Mouse (Mus musculus) kidney, embryonic 14.5 days (tissue): ENCODE data around the gene Bscl2. TPM values are rescaled to one million over a fixed set of nuclear protein-coding genes. Genes with fewer than 3 reads are reported as not detected.
A peak's percentile ranks its signal among the peaks of the same experiment; 100 is the strongest.

Source experiments
- ATAC-seq: fragments of 200-750 bp; cut with Nextera tagmentation; 2 replicates; pipeline ENCODE4 v1.8.0; 2017; ENCODE audit warnings: moderate number of reproducible peaks, mild to moderate bottlenecking, moderate TSS enrichment, moderate library complexity; ENCODE audit not compliant: low FRiP score, low TSS enrichment
- H3K27ac ChIP-seq: fragments of 300-500 bp; sonication (generic); 2 replicates; pipeline ENCODE4 v1.5.1; 2014; ENCODE audit warnings: low read depth, mild to moderate bottlenecking, low read length, moderate library complexity, mixed read lengths
- H3K27me3 ChIP-seq: fragments of 300-500 bp; sonication (generic); 2 replicates; pipeline ENCODE4 v1.6.1; 2014; ENCODE audit warnings: mild to moderate bottlenecking, low read length; ENCODE audit not compliant: control insufficient read depth, insufficient read depth
- H3K36me3 ChIP-seq: fragments of 300-500 bp; sonication (generic); 2 replicates; pipeline ENCODE4 v1.6.1; 2014; ENCODE audit warnings: low read length, mixed read lengths; ENCODE audit not compliant: control insufficient read depth, insufficient read depth
- H3K4me1 ChIP-seq: fragments of 300-500 bp; sonication (generic); 2 replicates; pipeline ENCODE4 v1.6.1; 2014; ENCODE audit warnings: low read length, mixed read lengths; ENCODE audit not compliant: control insufficient read depth, insufficient read depth
- H3K4me2 ChIP-seq: fragments of 300-500 bp; sonication (generic); replicated peaks from 2 replicates; pipeline ENCODE4 v1.6.1; 2014; ENCODE audit warnings: low read depth, mild to moderate bottlenecking, low read length
- H3K4me3 ChIP-seq: fragments of 300-500 bp; sonication (generic); 2 replicates; pipeline ENCODE4 v1.5.1; 2014; ENCODE audit warnings: mild to moderate bottlenecking, low read length
- H3K9ac ChIP-seq: fragments of 300-500 bp; sonication (generic); 2 replicates; pipeline ENCODE4 v1.6.1; 2014; ENCODE audit warnings: low read depth, mild to moderate bottlenecking, low read length, moderate library complexity
- H3K9me3 ChIP-seq: fragments of 300-500 bp; sonication (generic); 2 replicates; pipeline ENCODE4 v1.6.1; 2016; ENCODE audit warnings: low read length; ENCODE audit not compliant: control insufficient read depth
- WGBS: fragments of 180-500 bp; shearing (Covaris S2); extraction: QIAGEN DNeasy Blood & Tissue Kit; methylation state at CpG from one replicate; pipeline ENCODE4 v1.1.7; 2014; 5-methylcytosine and 5-hydroxymethylcytosine counted together
- polyA plus RNA-seq: library from polyadenylated mRNA; unstranded; fragments of >200 nt; fragmentation: Nextera tagmentation; extraction: Ambion mirVana; gene quantifications from 2 replicates; pipeline ENCODE4 v1.2.1, GENCODE M21; 2014

Gene Bscl2
- polyA plus RNA-seq, 1 experiment from 2014 or later, result 42.2 TPM

DNA sequence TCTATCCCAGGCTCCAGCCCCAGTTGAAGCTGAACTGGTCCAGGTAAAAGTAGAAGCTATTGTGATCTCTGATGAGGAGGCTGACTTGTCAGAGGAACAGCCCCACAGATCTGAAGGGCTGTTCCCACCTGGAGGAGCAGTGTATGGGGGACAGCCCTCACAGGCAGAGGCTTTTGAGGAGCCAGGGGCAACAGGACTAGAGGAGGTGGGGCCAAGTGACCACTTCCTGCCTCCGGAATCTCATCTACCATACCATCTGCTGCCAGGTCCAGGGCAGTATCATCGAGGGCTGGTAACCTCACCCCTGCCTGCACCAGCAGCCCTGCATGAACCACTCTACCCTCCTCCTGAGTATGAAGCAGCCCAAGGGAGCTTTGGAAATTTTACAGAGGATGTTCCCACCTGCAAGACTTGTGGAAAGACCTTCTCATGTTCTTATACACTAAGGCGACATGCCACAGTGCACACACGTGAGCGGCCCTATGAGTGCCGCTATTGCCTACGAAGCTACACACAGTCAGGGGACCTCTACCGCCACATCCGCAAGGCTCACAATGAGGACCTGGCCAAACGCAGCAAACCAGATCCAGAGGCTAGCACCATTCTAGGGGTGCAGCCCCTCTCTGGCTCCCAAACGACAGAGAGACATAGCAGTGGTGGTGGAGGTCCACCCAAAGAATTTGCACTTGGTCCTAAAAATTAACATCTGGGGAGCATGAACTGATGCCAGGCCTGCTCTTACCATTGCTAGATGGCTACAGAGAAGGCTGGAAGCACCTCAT is 33.2 kb upstream of the Bscl2 start:
- Histone ChIP-seq H3K4me3 (no peak overlapping the region), H3K27ac (no peak overlapping the region), H3K4me1 (peaks cover 15% of the 10 kb centered on the region; the same call in 1 of the 2 replicates), H3K27me3 (no peaks in the 10 kb centered on the region), H3K4me2 (no peak overlapping the region), H3K9ac (no peak overlapping the region), H3K9me3 (no peaks in the 10 kb centered on the region), H3K36me3 (peaks cover 42% of the 10 kb centered on the region)
- 92% methylated on average over 11 of the region's 11 CpGs for WGBS
- ATAC-seq, result no peak

DNA sequence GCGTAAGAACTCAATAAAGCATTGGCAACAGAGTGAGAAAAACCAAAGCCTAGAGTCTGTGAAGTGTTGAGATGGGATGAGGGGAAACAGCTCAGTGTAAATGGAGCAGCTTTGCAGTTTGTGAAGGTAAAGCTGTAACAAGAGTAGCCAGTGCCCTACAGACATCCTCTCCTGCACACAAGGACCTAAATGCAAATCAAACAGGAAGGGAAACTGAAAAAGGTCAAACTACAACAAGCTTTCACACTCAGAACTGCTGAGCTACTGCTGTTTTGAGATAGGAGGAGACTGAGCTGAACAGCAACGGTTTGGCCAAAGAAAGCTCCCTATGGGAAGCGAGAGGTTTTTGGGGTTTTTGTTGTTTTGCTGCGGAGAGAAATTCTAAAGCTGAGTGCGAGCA is 30.5 kb upstream of the Bscl2 start:
- 95% methylated on average over 5 of the region's 5 CpGs for WGBS
- no peak for ATAC-seq
- H3K36me3 ChIP-seq, result peaks cover 67% of the 10 kb centered on the region

DNA sequence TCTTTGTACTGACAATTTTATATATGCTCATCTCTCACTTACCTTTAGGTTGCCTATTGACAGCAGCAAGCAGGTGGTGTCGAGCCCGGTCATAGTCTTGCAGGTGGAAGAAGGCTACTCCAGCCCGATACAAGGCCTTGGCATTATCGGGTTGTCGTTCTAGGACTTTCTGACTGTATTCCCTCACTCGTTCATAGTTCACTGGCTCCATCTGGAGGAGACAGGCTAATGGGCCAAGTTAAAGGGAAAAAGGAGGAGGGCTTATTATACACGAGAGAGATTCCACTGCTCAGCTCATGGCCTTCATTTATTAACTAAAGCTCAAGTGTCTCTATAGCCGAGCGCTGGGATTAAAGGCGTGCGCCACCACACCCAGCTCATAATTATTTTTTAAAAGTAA is 21.5 kb upstream of the Bscl2 start:
- peaks cover 56% of the 10 kb centered on the region for H3K36me3 ChIP-seq
- H3K27me3 ChIP-seq, result no peaks in the 10 kb centered on the region
- no peak overlapping the region for H3K27ac ChIP-seq
- H3K4me1 ChIP-seq, result peaks cover 17% of the 10 kb centered on the region
- 66% methylated on average over 11 of the region's 11 CpGs for WGBS
- H3K4me2 ChIP-seq, result no peak overlapping the region
- 0 out of 2 replicates have a peak overlapping the region, but pooled peaks have one; percentile 2 for H3K4me3 ChIP-seq
- no peak overlapping the region for H3K9ac ChIP-seq
- no peak for ATAC-seq
- no peaks in the 10 kb centered on the region for H3K9me3 ChIP-seq

More for the DNA sequence above, 30.5 kb upstream of the Bscl2 start:
- Histone ChIP-seq H3K4me3 (no peak overlapping the region), H3K27ac (no peak overlapping the region), H3K27me3 (no peaks in the 10 kb centered on the region), H3K9me3 (no peaks in the 10 kb centered on the region), H3K9ac (no peak overlapping the region), H3K4me2 (no peak overlapping the region), H3K4me1 (peaks cover 12% of the 10 kb centered on the region; the same call in 1 of the 2 replicates)

DNA sequence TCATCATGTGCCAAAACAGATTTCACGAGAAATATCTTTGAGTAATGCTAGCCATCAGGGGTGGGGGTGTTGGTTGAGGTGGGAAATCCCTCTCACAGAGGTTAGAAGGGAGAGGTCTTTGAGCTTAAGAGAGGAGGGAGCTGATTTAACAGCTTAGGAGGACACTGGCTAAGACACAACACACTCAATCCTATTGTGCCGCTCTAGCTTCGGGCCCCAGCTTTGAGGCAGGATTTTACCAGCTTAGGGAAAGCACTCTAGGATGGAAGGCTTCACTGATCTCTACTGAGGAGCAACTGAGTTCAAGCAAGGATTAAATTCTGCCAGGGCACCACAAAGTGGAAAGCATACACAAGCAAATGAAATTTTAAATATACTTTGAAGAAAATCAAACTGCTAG is 20.3 kb upstream of the Bscl2 start:
- Histone ChIP-seq H3K27me3 (no peaks in the 10 kb centered on the region), H3K9me3 (no peaks in the 10 kb centered on the region), H3K9ac (peak overlapping the region; percentile 7), H3K4me3 (peak overlapping the region; percentile 1; the same call in 1 of the 2 replicates), H3K4me2 (peak overlapping the region; percentile 85; the same call in 1 of the 2 replicates), H3K4me1 (peaks cover 20% of the 10 kb centered on the region), H3K36me3 (peaks cover 45% of the 10 kb centered on the region), H3K27ac (no peak overlapping the region)
- 83% methylated on average over 3 of the region's 3 CpGs for WGBS
- ATAC-seq, result no peak

DNA sequence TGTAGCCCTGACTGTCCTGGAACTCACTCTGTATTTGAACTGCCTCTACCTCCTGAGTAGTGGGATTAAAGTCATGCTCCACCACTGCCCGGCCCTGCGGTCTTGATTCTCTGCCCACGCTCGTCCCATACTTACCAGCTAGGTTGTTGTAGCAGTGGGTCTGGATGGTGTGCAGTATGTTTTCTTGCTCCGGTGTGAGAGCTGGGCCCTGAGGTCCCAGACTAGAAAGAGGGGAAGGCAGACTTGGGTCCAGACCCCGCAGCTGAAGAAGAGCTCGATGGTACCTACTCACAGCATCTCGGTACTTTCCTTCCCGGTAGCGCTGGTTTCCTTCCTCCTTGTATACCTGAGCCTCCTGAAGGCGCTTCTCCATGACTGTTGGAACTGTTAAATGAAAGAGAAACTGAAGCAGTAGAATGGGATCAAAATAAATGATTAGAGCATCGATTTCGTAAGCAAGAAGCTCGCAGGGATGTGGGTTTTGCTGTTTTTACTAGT is 18.9 kb upstream of the Bscl2 start:
- H3K4me2 ChIP-seq, result peak overlapping the region; percentile 85
- peak overlapping the region; percentile 96 for H3K27ac ChIP-seq
- ATAC-seq, result no peak
- H3K4me1 ChIP-seq, result peaks cover 32% of the 10 kb centered on the region
- H3K27me3 ChIP-seq, result no peaks in the 10 kb centered on the region
- H3K4me3 ChIP-seq, result peak overlapping the region; percentile 100
- WGBS, result 21% methylated on average over 14 of the region's 14 CpGs
- H3K9me3 ChIP-seq, result no peaks in the 10 kb centered on the region
- H3K36me3 ChIP-seq, result peaks cover 42% of the 10 kb centered on the region
- H3K9ac ChIP-seq, result peak overlapping the region; percentile 73

DNA sequence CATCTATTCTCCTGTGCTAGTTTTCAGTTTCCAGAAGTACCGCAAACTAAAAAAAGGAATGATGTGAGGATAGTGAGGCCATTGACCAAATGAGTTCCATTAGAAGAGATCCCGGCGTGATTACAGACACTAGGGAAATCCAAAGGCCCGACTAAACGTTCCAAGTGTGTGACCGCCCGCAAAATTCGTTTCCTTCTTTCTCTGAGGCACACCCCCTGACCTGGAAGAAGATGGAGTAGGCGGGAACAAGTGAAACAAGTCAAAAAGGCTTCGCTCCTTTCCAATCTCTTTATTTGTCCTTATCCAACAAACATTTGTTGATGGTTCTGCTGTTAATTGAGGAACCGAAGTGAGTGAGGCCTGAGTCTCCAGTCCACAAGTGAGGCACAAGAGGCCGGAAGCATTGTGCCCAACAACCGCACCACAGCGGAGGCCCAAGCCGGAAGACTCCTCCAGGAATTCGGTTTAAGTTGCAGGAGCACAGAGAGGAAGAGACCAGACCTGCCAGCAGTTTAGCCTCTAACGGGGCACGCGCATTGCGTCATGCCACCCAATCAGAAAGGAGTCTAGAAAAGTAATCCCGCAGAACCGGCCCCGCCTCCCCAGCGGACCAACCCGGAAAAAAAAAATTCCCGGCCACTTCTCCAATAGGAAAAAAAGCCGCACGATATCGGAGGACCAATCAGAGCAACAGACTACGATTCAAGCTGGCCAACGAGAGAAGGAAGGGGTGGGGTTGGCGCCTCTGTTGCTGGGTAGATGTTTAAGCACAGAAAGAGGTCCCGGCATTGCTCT is 18.3 kb upstream of the Bscl2 start, which contains the start of gene Ttc9c:
Gene Ttc9c, minus strand, starts transcription at position 533 of the 795 bp plus-strand sequence.
- H3K36me3 ChIP-seq, result peaks cover 43% of the 10 kb centered on the region
- peak within 1 kb of the TSS; percentile 100 for H3K4me3 ChIP-seq
- under 1% methylated on average over 33 of the region's 33 CpGs for WGBS
- peak within 1 kb of the TSS; percentile 99 for H3K9ac ChIP-seq
- H3K27ac ChIP-seq, result peak within 1 kb of the TSS; percentile 100
- H3K27me3 ChIP-seq, result no peaks in the 10 kb centered on the region
- H3K4me1 ChIP-seq, result peaks cover 32% of the 10 kb centered on the region
- H3K9me3 ChIP-seq, result no peaks in the 10 kb centered on the region
- peak; percentile 94 for ATAC-seq
- peak within 1 kb of the TSS; percentile 85 for H3K4me2 ChIP-seq

DNA sequence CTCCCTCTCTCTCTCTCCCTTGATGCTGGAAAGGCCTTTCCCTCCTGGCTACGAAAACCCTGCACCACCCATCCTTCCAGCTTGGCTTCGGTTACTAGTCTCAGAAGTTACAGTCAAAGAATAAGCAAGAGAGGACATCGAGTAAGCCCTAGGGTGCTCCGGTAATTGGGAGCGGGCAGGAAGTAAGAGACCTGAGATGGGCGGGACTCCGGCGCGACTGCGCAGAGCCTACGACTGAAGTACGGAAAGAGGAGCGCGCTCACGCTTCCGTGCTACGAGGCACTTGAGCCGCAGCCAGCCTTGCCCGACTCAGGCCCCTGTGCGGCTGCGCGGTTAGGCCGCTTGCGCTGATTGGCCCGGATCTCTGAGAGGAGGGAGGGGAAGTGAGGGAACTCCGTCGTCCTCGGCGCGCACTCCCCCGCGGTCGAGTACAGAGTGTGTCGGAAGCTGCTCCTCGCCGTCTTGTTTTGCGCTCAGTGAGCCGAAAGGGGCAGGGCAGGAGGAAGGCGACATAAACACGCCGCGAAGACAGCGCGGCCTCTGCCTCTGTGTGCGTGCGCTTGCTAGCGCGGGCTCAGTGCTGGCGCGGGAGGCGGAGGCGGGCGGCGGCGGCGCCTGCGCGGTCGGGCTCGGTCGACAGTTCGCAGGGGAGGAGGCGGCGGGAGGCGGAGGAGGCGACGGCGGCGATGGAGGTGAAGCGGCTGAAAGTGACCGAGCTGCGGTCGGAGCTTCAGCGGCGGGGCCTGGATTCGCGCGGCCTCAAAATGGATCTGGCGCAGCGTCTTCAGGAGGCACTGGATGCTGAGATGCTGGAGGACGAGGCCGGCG is 17.5 kb upstream of the Bscl2 start, which contains the start of gene Hnrnpul2:
Gene Hnrnpul2, plus strand, starts transcription at position 415 of the 828 bp plus-strand sequence.
- Histone ChIP-seq H3K4me3 (peak within 1 kb of the TSS; percentile 100), H3K4me2 (peak within 1 kb of the TSS; percentile 85), H3K9ac (peak within 1 kb of the TSS; percentile 99), H3K9me3 (no peaks in the 10 kb centered on the region), H3K36me3 (peaks cover 44% of the 10 kb centered on the region), H3K4me1 (peaks cover 32% of the 10 kb centered on the region), H3K27ac (peak within 1 kb of the TSS; percentile 100), H3K27me3 (no peaks in the 10 kb centered on the region)
- ATAC-seq, result peak; percentile 95
- WGBS, result under 1% methylated on average over 82 of the region's 83 CpGs

DNA sequence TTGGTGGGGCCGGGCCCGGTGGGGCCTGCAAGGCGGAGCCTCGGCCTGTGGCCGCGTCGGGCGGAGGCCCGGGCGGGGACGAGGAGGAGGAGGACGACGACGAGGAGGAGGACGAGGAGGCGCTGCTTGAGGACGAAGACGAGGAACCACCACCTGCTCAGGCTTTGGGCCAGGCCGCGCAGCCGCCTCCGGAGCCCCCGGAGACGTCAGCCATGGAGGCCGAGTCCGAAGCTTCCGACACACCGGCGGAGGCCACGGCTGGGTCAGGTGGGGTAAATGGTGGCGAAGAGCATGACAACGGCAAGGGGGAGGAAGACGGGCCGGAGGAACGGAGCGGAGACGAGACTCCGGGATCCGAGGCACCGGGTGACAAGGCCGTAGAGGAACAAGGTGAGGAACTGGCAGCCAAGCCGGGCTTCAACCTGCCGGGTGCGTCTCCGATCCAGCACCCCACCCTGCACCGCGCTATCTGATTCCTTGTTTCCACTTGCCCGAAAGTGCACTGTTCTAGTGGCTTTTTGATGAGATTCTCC is 16.8 kb upstream of the Bscl2 start:
- peaks cover 32% of the 10 kb centered on the region for H3K4me1 ChIP-seq
- peaks cover 44% of the 10 kb centered on the region for H3K36me3 ChIP-seq
- H3K9ac ChIP-seq, result peak overlapping the region; percentile 99
- ATAC-seq, result peak; percentile 21
- no peaks in the 10 kb centered on the region for H3K27me3 ChIP-seq
- peak overlapping the region; percentile 100 for H3K27ac ChIP-seq
- H3K4me2 ChIP-seq, result peak overlapping the region; percentile 76
- peak overlapping the region; percentile 100 for H3K4me3 ChIP-seq
- H3K9me3 ChIP-seq, result no peaks in the 10 kb centered on the region
- under 1% methylated on average over 48 of the region's 48 CpGs for WGBS
